Mouse (Mus musculus): ENCODE data around the gene Igfals.

Igfals gene

GRCm38 (mm10) chr17:24861785-24862184 lies 4.0 kb upstream of the Igfals start:
- in situ Hi-C loops (cut with MboI) = no loop called here

DNA sequence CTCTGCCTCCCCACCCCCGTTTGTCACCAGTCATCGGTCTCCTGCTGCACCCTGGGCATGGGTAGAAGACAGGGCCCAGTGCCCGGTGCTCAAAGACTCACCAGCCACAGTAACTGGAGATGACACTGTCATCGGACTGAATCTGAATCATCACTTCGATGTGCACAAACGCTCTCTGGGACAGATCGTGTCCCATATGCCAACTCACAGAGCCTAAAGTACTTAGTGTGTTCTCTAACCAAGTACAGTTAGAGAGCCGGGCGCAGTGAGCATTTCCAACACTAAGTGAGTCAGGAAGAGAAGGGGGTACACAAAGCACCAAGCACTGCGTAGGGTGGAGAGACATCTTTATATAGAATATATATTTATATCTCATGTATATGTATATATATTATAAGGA lies 2.1 kb downstream of the Igfals start:
- in situ Hi-C loops (cut with MboI) = no loop called here

DNA sequence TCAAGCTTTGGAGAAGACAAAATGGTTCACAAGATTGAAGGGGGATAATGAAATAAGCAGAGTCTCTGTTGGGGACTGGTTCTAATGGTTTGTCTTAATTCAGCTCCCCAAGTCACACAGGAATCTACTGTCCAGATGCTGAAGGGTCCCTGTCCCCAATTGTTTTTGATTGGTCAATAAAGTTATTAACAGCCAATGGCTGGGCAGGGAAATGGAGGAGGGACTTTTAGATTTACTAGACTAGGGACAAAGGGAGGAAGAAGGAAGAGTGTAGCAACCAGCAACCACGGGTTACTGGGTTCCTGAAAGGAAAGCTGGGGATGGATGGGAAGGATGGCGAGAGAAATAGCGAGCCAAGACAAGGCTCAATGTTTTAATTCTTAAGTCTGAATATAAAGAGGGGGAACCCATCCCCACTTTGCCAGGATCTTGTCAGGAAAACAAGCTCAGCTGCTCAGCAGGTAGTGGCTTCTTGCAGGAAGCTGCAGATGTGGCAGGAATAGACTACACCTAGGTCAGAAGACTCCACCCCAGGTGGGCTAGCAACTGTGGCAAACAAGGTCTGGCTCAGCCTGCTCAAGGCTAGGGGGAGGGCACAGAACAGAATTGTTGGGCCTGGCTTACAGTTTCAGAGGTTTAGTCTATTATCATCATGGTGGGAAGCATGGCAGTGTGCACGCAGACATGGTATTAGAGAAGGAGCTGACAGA lies 8.1 kb downstream of the Igfals start:
- in situ Hi-C loops (cut with MboI) = no loop called here

DNA sequence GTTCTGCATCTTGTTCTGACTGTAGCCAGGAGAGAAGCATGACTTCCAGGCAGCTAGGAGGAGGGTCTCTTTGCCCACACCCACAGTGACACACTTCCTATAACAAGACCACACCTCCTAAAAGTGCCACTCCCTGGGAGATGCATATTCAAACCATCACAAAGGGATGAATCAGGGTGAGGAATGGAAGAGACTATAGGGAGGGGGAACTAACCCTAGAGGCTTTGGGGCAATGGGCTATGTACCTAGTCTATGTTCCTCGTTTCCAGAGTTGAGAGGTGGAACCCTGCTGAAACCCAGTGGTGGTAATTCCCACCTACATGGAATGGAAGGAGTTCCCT lies 8.6 kb downstream of the Igfals start:
- in situ Hi-C loops (cut with MboI) = no loop called here

DNA sequence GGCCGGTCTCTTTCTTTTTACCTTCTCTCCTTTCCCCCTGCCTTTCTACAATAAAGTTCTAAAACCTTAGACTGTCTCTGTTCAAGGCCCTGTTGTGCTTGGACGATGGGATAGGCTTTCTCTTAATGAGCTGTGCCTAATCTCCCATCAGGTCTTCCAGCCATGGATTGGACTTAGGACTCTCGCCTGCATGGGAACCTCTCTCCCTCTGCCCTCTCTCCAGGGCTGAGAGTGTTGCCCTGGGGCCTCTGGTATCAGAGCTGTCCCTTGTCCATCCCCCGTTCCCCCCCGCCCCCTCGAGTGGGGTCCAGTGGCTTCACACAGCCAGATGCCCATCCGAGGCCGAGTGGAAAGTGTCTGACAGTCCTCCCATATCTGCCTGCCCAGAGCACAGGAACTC lies 9.2 kb downstream of the Igfals start:
- in situ Hi-C loops (cut with MboI) = no loop called here

- in situ Hi-C loops (cut with MboI) = no loop called here
Observed at GRCm38 (mm10) chr17:24877336-24878116, 11.7 kb downstream of the Igfals start.

DNA sequence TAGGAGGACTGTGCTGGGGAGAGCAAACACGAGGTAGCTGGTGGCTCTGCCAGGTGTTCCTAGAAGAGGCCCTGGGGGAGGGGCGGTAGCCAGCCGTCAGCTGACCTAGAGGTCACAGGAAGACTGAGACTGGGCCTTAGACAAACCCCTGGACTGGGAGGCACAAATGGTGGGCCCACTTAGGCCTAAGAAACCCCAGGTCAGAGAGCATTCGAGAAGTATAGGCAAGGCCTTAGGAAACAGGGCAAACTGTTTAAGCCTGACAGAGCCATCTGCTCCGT lies 12.3 kb downstream of the Igfals start:
- in situ Hi-C loops (cut with MboI) = no loop called here

DNA sequence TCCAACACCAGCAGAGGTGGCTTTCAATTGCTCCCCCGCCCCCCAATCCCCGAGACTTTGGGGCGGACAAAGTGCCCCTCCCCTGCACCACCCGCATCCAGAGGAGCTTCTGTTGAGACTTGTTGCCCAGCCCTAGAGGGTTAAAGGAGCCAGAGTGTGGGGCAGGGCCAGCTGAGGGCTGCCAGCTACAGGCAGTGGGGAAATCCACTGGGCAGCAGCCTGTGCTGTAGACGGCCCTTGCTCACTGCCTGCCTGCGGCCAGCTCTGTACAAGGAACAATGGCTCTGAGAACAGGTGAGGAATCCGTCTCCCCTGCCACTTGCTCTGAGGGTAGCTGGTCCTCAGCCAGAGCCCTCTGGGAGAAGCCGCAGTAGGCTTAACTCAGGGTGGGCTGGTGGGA lies 12.7 kb downstream of the Igfals start:
- in situ Hi-C loops (cut with MboI) = no loop called here

DNA sequence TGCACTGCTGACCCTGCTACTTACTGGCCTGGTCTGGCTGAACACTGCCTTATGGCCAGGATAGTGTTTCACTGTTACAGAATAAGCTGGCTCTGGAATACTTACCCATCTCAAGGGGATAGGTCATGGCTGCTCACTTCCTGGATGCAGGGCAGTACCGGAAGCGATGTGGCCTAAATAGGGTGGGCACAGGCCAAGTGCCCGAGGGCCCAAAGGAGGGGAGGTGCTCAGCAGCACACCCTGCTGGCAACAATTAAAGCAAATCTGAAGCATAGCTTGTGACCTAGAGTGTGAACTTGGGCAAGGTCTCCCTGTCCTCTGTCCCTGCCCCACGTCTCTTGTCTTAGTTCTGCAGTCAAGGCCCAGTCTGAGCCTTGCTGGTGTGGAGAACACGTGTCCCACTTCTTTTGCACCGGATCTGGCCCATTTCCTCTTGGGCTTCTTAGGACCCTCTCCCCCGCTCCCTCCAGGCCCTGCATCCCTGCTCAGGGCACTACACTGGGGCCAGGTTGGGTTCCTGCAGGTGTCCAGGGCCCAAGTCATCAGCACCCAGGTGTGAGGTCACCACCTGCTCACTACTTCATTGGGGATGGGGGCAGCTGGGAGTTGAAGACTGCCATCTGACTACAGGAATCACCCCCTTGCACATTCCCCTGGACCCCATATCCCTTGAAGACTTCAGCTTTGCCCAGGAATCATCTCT lies 16.1 kb downstream of the Igfals start:
- in situ Hi-C loops (cut with MboI) = no loop called here

DNA sequence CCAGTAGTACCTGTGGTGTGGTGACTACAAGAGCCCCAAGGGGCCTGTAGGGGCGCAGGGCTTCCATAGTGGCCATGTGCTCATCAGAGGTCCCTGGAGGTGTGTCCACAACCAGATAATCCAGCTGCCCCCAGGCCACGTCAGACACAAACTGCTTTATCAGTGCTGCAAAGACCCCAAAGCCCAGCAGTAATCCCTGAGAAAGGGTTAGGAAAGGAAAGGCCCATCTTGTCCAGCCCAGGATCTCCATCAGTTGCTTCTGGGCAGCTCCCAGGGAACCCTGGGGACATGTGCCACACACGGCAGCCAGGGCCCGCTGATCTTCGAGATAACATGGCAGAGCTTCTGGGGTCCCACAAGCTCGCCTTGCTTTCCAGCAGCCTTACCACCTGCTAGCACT lies 18.6 kb downstream of the Igfals start:
- in situ Hi-C loops (cut with MboI) = no loop called here

- in situ Hi-C loops (cut with MboI) = no loop called here
Observed at GRCm38 (mm10) chr17:24885356-24886133, 19.7 kb downstream of the Igfals start.

GRCm38 (mm10) chr17:24886134-24886931 lies 20.5 kb downstream of the Igfals start, which contains the start of the genes Nubp2 and Spsb3:
Gene Nubp2 (minus strand): TSS chr17:24886349.
Gene Spsb3 (plus strand): TSS chr17:24886643.
- in situ Hi-C loops (cut with MboI) = no loop called here

DNA sequence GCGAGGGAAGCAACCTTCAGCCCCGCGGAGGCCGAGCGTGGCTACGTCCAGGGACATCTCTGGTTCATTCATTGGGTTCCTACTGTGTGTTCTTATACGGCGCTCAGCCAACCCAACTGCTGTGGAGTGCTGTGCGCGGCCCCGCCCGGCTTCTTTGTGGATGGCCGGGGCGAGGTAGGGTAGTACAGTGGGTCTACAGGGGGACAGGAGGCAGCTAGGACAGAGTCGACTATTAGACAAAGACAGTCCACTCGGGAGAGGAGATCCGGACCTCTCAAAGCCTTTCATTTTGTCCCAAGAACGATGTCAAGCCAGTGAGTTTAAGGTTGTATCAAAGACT lies 21.1 kb downstream of the Igfals start:
- in situ Hi-C loops (cut with MboI) = no loop called here

DNA sequence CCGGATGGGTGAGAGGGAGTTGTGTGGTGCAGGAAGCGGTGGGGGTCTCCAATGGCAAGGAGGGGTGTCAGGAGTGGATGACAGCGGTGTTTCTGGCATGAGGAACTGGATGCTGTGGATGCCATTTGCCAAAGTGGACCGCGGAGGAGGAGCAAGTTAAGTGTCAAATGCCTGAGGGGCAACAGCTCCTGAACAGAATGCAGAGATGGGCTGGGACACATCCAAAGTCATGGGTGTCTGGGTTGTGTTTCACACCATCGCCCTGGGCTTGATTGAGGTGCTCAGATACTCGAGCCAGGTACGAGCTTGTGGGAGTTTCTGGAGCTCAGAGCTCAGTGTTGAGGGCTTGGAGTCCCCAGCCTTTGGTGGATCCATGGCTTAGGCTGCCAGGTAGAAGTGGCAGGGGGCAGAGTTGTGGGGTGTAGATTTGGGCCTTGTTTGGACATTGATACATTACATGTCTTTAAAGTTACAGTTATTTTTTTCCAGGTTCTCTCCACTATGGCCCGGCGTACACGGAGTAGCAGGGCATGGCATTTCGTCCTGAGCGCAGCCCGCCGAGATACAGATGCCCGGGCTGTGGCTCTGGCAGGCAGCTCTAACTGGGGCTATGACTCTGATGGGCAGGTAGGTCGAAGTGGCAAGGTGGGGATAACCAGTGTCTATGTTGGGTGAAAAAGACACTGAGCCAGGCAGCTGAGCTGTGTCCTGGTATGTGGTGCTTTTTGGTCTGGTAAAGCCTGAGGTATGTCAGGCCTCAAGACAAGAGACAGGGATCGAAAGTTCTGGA lies 21.7 kb downstream of the Igfals start:
- in situ Hi-C loops (cut with MboI) = no loop called here

GRCm38 (mm10) chr17:24888862-24889261 lies 23.1 kb downstream of the Igfals start:
- in situ Hi-C loops (cut with MboI) = no loop called here

DNA sequence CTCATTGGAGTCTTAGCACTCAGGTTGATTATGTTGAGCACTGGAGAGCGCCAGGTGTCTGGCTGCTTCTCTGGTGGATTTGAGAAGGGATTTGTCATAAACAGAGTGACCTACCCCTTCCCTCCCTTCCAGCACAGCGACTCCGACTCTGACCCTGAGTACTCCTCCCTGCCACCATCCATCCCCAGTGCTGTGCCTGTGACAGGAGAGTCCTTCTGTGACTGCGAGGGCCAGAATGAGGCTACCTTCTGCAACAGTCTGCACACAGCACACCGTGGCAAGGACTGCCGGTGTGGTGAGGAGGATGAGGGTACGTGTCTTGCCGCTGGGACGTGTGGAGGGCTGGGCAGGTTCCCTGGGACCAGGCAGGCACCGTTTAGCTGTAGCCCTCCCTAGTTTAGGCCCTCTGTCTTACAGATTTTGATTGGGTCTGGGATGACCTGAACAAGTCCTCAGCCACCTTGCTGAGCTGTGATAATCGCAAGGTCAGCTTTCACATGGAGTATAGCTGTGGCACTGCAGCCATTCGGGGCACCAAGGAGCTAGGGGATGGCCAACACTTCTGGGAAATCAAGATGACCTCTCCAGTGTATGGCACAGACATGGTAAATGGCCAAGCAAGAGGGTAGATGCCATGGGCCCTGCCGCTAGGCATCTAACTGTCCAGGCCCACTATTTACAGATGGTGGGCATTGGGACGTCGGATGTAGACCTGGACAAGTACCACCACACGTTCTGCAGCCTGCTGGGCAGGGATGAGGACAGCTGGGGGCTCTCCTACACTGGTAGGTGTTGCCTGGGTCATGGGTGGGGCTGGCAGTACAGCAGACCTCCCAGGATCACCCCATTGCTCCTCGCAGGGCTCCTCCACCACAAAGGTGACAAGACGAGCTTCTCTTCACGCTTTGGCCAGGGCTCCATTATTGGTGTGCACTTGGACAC lies 24.6 kb downstream of the Igfals start:
- in situ Hi-C loops (cut with MboI) = no loop called here

GRCm38 (mm10) chr17:24891321-24891720 lies 25.5 kb downstream of the Igfals start:
- in situ Hi-C loops (cut with MboI) = no loop called here

- in situ Hi-C loops (cut with MboI) = no loop called here
Observed at GRCm38 (mm10) chr17:24892785-24893184, 27.0 kb downstream of the Igfals start.

DNA sequence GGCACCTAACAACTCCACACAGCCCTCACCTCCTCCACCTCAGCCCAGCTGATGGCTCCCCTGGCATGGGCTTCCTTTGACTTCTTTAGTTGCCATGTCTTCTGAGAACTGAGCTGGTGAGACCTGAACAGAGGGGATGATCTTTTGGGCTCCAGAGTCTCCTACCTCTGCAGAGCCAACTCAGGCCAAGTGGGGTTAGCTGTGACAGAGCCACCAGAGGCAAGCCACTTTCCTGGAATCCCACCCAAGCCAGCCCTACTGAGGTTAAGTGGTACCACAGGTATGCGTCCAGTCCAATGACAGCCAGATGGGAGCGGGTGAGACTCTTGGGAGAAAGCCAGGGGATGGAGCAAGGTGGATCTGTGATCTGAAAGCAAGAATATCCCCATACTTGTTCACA lies 27.5 kb downstream of the Igfals start:
- in situ Hi-C loops (cut with MboI) = no loop called here
